Mouse (Mus musculus) gastrocnemius, postnatal 14 days (tissue): Measurements from ENCODE around the gene Rae1. TPM values are rescaled to one million over a fixed set of nuclear protein-coding genes. Genes with fewer than 3 reads are reported as not detected.

Source experiments
- DNase-seq: peaks from one replicate; pipeline ENCODE4 v3.0.0; 2021; ENCODE audit warnings: mixed read lengths
- intact Hi-C: fragments of 180-260 bp; cut with DNase I; formaldehyde crosslinking; loops from one replicate; pipeline ENCODE4 v1.15.1; 2025; ENCODE audit warnings: low total_unique reads
- total RNA-seq, 2 experiments: library from RNA; stranded (reverse); gene quantifications; 2 replicates each; pipeline ENCODE4 v1.2.3; 2021

Rae1 gene
- total RNA-seq, 2 experiments from 2014 or later: 20.0 to 23.6 TPM

- intact Hi-C loops: no loop called here
- DNase-seq: no peak
Measured at GRCm38 (mm10) chr2:173041893-173042292, 42.0 kb downstream of the Rae1 start.

GRCm38 (mm10) chr2:173042504-173043162 is 42.7 kb downstream of the Rae1 start:
- DNase-seq: no peak
- intact Hi-C loops: no loop called here

- intact Hi-C loops: no loop called here
Measured at GRCm38 (mm10) chr2:173044198-173044970, 44.5 kb downstream of the Rae1 start.

GRCm38 (mm10) chr2:173046582-173047297 is 46.8 kb downstream of the Rae1 start:
- peak; percentile 53 for DNase-seq
- intact Hi-C loops: no loop called here

More at GRCm38 (mm10) chr2:173044198-173044970, 44.5 kb downstream of the Rae1 start:
- DNase-seq: peak; percentile 66

- intact Hi-C loops: no loop called here
- DNase-seq: peak; percentile 2
Measured at GRCm38 (mm10) chr2:173047471-173047870, 47.6 kb downstream of the Rae1 start.

GRCm38 (mm10) chr2:173048041-173048745 is 48.3 kb downstream of the Rae1 start:
- intact Hi-C loops: no loop called here
- peak; percentile 3 for DNase-seq

- DNase-seq: no peak
- intact Hi-C loops: no loop called here
Measured at GRCm38 (mm10) chr2:173049231-173049630, 49.3 kb downstream of the Rae1 start.

GRCm38 (mm10) chr2:173049817-173050216 is 49.9 kb downstream of the Rae1 start:
- DNase-seq: peak; percentile 8
- intact Hi-C loops: no loop called here

GRCm38 (mm10) chr2:173050604-173051382 is 50.9 kb downstream of the Rae1 start:
- DNase-seq: no peak
- intact Hi-C loops: no loop called here

GRCm38 (mm10) chr2:173052881-173053280 is 53.0 kb downstream of the Rae1 start:
- no peak for DNase-seq
- intact Hi-C loops: no loop called here

- DNase-seq: no peak
- intact Hi-C loops: no loop called here
Measured at GRCm38 (mm10) chr2:173053846-173054245, 53.9 kb downstream of the Rae1 start.

- no peak for DNase-seq
- intact Hi-C loops: no loop called here
Measured at GRCm38 (mm10) chr2:173056303-173056881, 56.5 kb downstream of the Rae1 start.

GRCm38 (mm10) chr2:173056882-173057315 is 57.0 kb downstream of the Rae1 start:
- intact Hi-C loops: no loop called here
- no peak for DNase-seq

- intact Hi-C loops: no loop called here
- peak; percentile 70 for DNase-seq
Measured at GRCm38 (mm10) chr2:173057623-173058022, 57.7 kb downstream of the Rae1 start.

GRCm38 (mm10) chr2:173058263-173058662 is 58.3 kb downstream of the Rae1 start:
- DNase-seq: no peak

GRCm38 (mm10) chr2:173060450-173060849 is 60.5 kb downstream of the Rae1 start:
- DNase-seq: no peak
- intact Hi-C loops: no loop called here

More at GRCm38 (mm10) chr2:173058263-173058662, 58.3 kb downstream of the Rae1 start:
- intact Hi-C loops: no loop called here

- DNase-seq: no peak
- intact Hi-C loops: no loop called here
Measured at GRCm38 (mm10) chr2:173061443-173062351, 61.8 kb downstream of the Rae1 start.

GRCm38 (mm10) chr2:173063219-173063618 is 63.3 kb downstream of the Rae1 start:
- intact Hi-C loops: no loop called here
- no peak for DNase-seq
